Mouse (Mus musculus): Measurements from ENCODE around the gene Ankrd33b. TPM values are rescaled to one million over a fixed set of nuclear protein-coding genes. Genes with fewer than 3 reads are reported as not detected.

Ankrd33b gene
- polyA plus RNA-seq, 1 experiment = 0.04 TPM

- Histone ChIP-seq H3K4me1 (ENCODE audit: control insufficient read depth) (no peaks in the 10 kb centered on the region), H3K4me3 (replicated peaks) (no peak overlapping the region), H3K27me3 (ENCODE audit: control insufficient read depth) (no peaks in the 10 kb centered on the region), H3K36me3 (ENCODE audit: control insufficient read depth) (no peaks in the 10 kb centered on the region), H3K9me3 (ENCODE audit: control insufficient read depth, low read length) (no peaks in the 10 kb centered on the region)
- TF ChIP-seq GATA1 (IDR thresholded peaks at IDR 0.05; ENCODE audit: low read length) = no peak
- TF ChIP-seq TAL1 (IDR thresholded peaks at IDR 0.05; ENCODE audit: low read length) = no peak
Observed at GRCm38 (mm10) chr15:31336685-31337084, 30.8 kb downstream of the Ankrd33b start.

- Histone ChIP-seq H3K4me1 (ENCODE audit: control insufficient read depth) (no peaks in the 10 kb centered on the region), H3K4me3 (replicated peaks) (no peak overlapping the region), H3K36me3 (ENCODE audit: control insufficient read depth) (no peaks in the 10 kb centered on the region), H3K27me3 (ENCODE audit: control insufficient read depth) (no peaks in the 10 kb centered on the region), H3K9me3 (ENCODE audit: control insufficient read depth, low read length) (no peaks in the 10 kb centered on the region)
- no peak for TF ChIP-seq GATA1 (IDR thresholded peaks at IDR 0.05; ENCODE audit: low read length)
- no peak for TF ChIP-seq TAL1 (IDR thresholded peaks at IDR 0.05; ENCODE audit: low read length)
Observed at GRCm38 (mm10) chr15:31334829-31335228, 32.7 kb downstream of the Ankrd33b start.

GRCm38 (mm10) chr15:31332541-31333163 lies 34.9 kb downstream of the Ankrd33b start:
- Histone ChIP-seq H3K4me3 (replicated peaks) (no peak overlapping the region), H3K36me3 (ENCODE audit: control insufficient read depth) (no peaks in the 10 kb centered on the region), H3K4me1 (ENCODE audit: control insufficient read depth) (no peaks in the 10 kb centered on the region), H3K9me3 (ENCODE audit: control insufficient read depth, low read length) (no peaks in the 10 kb centered on the region), H3K27me3 (ENCODE audit: control insufficient read depth) (no peaks in the 10 kb centered on the region)
- TF ChIP-seq GATA1 (IDR thresholded peaks at IDR 0.05; ENCODE audit: low read length) = no peak
- no peak for TF ChIP-seq TAL1 (IDR thresholded peaks at IDR 0.05; ENCODE audit: low read length)

- Histone ChIP-seq H3K4me3 (replicated peaks) (no peak overlapping the region), H3K27me3 (ENCODE audit: control insufficient read depth) (no peaks in the 10 kb centered on the region), H3K4me1 (ENCODE audit: control insufficient read depth) (no peaks in the 10 kb centered on the region), H3K36me3 (ENCODE audit: control insufficient read depth) (no peaks in the 10 kb centered on the region), H3K9me3 (ENCODE audit: control insufficient read depth, low read length) (no peaks in the 10 kb centered on the region)
- TF ChIP-seq GATA1 (IDR thresholded peaks at IDR 0.05; ENCODE audit: low read length) (no peak), TAL1 (IDR thresholded peaks at IDR 0.05; ENCODE audit: low read length) (no peak)
Observed at GRCm38 (mm10) chr15:31331742-31332141, 35.8 kb downstream of the Ankrd33b start.

GRCm38 (mm10) chr15:31328082-31328614 lies 39.4 kb downstream of the Ankrd33b start:
- Histone ChIP-seq H3K4me3 (replicated peaks) (no peak overlapping the region), H3K36me3 (ENCODE audit: control insufficient read depth) (no peaks in the 10 kb centered on the region), H3K9me3 (ENCODE audit: control insufficient read depth, low read length) (no peaks in the 10 kb centered on the region), H3K4me1 (ENCODE audit: control insufficient read depth) (peaks cover 2% of the 10 kb centered on the region; the same call in 1 of the 2 replicates), H3K27me3 (ENCODE audit: control insufficient read depth) (no peaks in the 10 kb centered on the region)
- no peak for TF ChIP-seq TAL1 (IDR thresholded peaks at IDR 0.05; ENCODE audit: low read length)
- no peak for TF ChIP-seq GATA1 (IDR thresholded peaks at IDR 0.05; ENCODE audit: low read length)

- Histone ChIP-seq H3K4me1 (ENCODE audit: control insufficient read depth) (peaks cover 2% of the 10 kb centered on the region; the same call in 1 of the 2 replicates), H3K9me3 (ENCODE audit: control insufficient read depth, low read length) (no peaks in the 10 kb centered on the region), H3K4me3 (replicated peaks) (no peak overlapping the region), H3K27me3 (ENCODE audit: control insufficient read depth) (no peaks in the 10 kb centered on the region), H3K36me3 (ENCODE audit: control insufficient read depth) (no peaks in the 10 kb centered on the region)
- no peak for TF ChIP-seq TAL1 (IDR thresholded peaks at IDR 0.05; ENCODE audit: low read length)
- TF ChIP-seq GATA1 (IDR thresholded peaks at IDR 0.05; ENCODE audit: low read length) = no peak
Observed at GRCm38 (mm10) chr15:31325660-31326354, 41.7 kb downstream of the Ankrd33b start.

GRCm38 (mm10) chr15:31324551-31324950 lies 43.0 kb downstream of the Ankrd33b start:
- no peaks in the 10 kb centered on the region for H3K36me3 ChIP-seq (ENCODE audit: control insufficient read depth)
- H3K27me3 ChIP-seq (ENCODE audit: control insufficient read depth) = no peaks in the 10 kb centered on the region
- H3K9me3 ChIP-seq (ENCODE audit: control insufficient read depth, low read length) = no peaks in the 10 kb centered on the region
- no peak for TF ChIP-seq TAL1 (IDR thresholded peaks at IDR 0.05; ENCODE audit: low read length)
- no peak for TF ChIP-seq GATA1 (IDR thresholded peaks at IDR 0.05; ENCODE audit: low read length)
- H3K4me3 ChIP-seq (replicated peaks) = no peak overlapping the region
- peaks cover 2% of the 10 kb centered on the region; the same call in 1 of the 2 replicates for H3K4me1 ChIP-seq (ENCODE audit: control insufficient read depth)

GRCm38 (mm10) chr15:31323684-31324083 lies 43.8 kb downstream of the Ankrd33b start:
- no peak overlapping the region for H3K4me3 ChIP-seq (replicated peaks)
- no peaks in the 10 kb centered on the region for H3K9me3 ChIP-seq (ENCODE audit: control insufficient read depth, low read length)
- TF ChIP-seq TAL1 (IDR thresholded peaks at IDR 0.05; ENCODE audit: low read length) = no peak
- TF ChIP-seq GATA1 (IDR thresholded peaks at IDR 0.05; ENCODE audit: low read length) = no peak
- peaks cover 2% of the 10 kb centered on the region; the same call in 1 of the 2 replicates for H3K4me1 ChIP-seq (ENCODE audit: control insufficient read depth)
- no peaks in the 10 kb centered on the region for H3K36me3 ChIP-seq (ENCODE audit: control insufficient read depth)
- no peaks in the 10 kb centered on the region for H3K27me3 ChIP-seq (ENCODE audit: control insufficient read depth)

GRCm38 (mm10) chr15:31320598-31321377 lies 46.7 kb downstream of the Ankrd33b start:
- Histone ChIP-seq H3K27me3 (ENCODE audit: control insufficient read depth) (no peaks in the 10 kb centered on the region), H3K4me3 (replicated peaks) (no peak overlapping the region), H3K9me3 (ENCODE audit: control insufficient read depth, low read length) (peaks cover 5% of the 10 kb centered on the region), H3K4me1 (ENCODE audit: control insufficient read depth) (peaks cover 2% of the 10 kb centered on the region; the same call in 1 of the 2 replicates), H3K36me3 (ENCODE audit: control insufficient read depth) (no peaks in the 10 kb centered on the region)
- TF ChIP-seq GATA1 (IDR thresholded peaks at IDR 0.05; ENCODE audit: low read length) (no peak), TAL1 (IDR thresholded peaks at IDR 0.05; ENCODE audit: low read length) (no peak)
